Mouse (Mus musculus): ENCODE data around the gene Pax5. TPM values are rescaled to one million over a fixed set of nuclear protein-coding genes. Genes with fewer than 3 reads are reported as not detected.

Pax5 gene
- not detected for polyA plus RNA-seq (2012; fragmentation: generic; extraction: Trizol)

GRCm38 (mm10) chr4:44709740-44710700 lies at the start of gene Pax5:
Gene Pax5, minus strand, starts transcription at chr4:44710487.

GRCm38 (mm10) chr4:44755553-44756133 lies 45.4 kb upstream of the Pax5 start, which contains the start of gene Zcchc7:
Gene Zcchc7, plus strand, starts transcription at chr4:44755877.

Other genes starting within 250 kb of the Pax5 start
- 1 to 10 TPM in 1 of 2 experiments, under 1 TPM in 1; 0.54 to 7.1 TPM for gene Zcchc7, start 45.4 kb upstream of the Pax5 start, polyA plus RNA-seq (2012; fragmentation: generic; extraction: Trizol)

Measured in C3H10T1/2 (cell line).